Mouse (Mus musculus): ENCODE measurements around the gene Ttll5. TPM values are rescaled to one million over a fixed set of nuclear protein-coding genes. Genes with fewer than 3 reads are reported as not detected.
A peak's percentile ranks its signal among the peaks of the same experiment; 100 is the strongest.

Ttll5 gene
- polyA plus RNA-seq, 1 experiment from 2014 or later = 13.6 TPM

DNA sequence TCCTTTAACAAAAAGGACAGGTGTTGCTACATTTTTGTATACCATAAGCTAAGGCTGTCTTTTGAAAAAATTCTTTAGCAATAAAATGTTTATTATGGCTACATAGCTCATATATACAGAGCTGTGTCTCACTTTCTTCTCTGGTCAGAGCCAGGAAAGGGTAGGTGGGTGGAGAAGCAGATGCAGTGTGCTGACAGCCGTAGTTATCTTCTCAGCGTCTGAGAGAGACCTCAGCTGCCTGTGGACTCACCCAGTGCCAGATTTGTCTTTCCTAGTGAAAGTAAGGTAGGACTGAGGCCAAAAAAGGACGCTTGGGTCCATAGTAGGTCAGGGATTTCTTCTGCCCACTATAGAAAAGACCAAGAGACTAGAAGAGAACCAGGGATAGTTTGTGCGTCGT, 127.9 kb downstream of the Ttll5 start:
- no peak overlapping the region for H3K4me3 ChIP-seq
- H3K36me3 ChIP-seq = peaks cover 22% of the 10 kb centered on the region
- H3K27me3 ChIP-seq (replicated peaks) = no peaks in the 10 kb centered on the region
- H3K9ac ChIP-seq = no peak overlapping the region
- 0 out of 2 replicates have a peak, but pooled peaks cover 3% of the 10 kb centered on the region for H3K4me1 ChIP-seq (replicated peaks)
- 75% methylated on average over 5 of the region's 5 CpGs for WGBS
- ATAC-seq (ENCODE audit: insufficient number of reproducible peaks, low FRiP score) = no peak
- H3K27ac ChIP-seq (ENCODE audit: poor library complexity, severe bottlenecking) = no peak overlapping the region
- 0 out of 2 replicates have a peak, but pooled peaks cover 2% of the 10 kb centered on the region for H3K9me3 ChIP-seq (replicated peaks)
- H3K4me2 ChIP-seq = no peak overlapping the region

DNA sequence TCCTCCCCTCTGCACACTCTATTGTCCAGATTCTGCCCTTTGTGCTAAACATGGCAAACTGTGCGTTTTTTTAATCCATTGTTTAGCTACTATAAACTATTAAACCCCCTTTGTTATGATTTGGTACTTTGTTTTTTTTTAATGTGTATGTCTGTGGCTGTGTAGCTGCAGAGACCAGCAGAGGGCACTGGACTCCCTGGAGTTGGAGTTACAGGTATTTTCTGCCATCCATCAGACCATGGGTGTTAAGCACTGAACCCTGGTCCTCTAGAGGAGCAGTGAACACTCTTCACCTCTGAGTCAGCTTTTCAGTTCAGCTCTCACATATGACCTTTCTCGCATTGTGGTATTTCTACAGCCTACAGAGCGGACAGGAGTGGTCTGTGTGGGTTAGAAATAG, 129.7 kb downstream of the Ttll5 start:
- Histone ChIP-seq H3K27me3 (replicated peaks) (no peaks in the 10 kb centered on the region), H3K9ac (no peak overlapping the region), H3K4me3 (no peak overlapping the region), H3K36me3 (peaks cover 18% of the 10 kb centered on the region), H3K27ac (ENCODE audit: poor library complexity, severe bottlenecking) (no peak overlapping the region), H3K4me1 (replicated peaks) (peaks cover 14% of the 10 kb centered on the region), H3K4me2 (no peak overlapping the region), H3K9me3 (replicated peaks) (0 out of 2 replicates have a peak, but pooled peaks cover 2% of the 10 kb centered on the region)
- no peak for ATAC-seq (ENCODE audit: insufficient number of reproducible peaks, low FRiP score)
- 85% methylated on average over 3 of the region's 3 CpGs for WGBS

DNA sequence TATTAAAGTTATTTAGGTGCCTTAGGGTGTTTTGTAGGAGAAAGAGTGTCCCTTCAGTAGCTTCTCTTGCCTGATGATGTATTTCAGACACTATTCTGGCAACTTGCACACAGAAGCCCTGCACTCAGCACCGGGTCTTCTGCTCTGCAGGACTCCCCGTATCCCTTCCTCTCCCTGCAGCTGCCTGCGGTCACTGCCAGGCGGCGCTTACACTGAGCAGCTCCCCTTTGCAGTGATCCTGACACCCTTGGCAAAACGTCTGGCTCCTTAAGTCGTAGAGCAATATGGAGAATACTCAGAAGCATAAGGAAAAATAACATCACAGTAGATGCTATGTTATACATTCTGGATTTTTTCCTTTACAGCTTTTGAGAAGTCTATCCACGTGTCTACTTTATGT, 130.6 kb downstream of the Ttll5 start:
- Histone ChIP-seq H3K4me3 (no peak overlapping the region), H3K4me1 (replicated peaks) (peaks cover 18% of the 10 kb centered on the region), H3K27me3 (replicated peaks) (no peaks in the 10 kb centered on the region), H3K36me3 (peaks cover 15% of the 10 kb centered on the region), H3K9ac (no peak overlapping the region), H3K4me2 (no peak overlapping the region), H3K9me3 (replicated peaks) (0 out of 2 replicates have a peak, but pooled peaks cover 2% of the 10 kb centered on the region), H3K27ac (ENCODE audit: poor library complexity, severe bottlenecking) (no peak overlapping the region)
- WGBS = 62% methylated on average over 8 of the region's 8 CpGs
- no peak for ATAC-seq (ENCODE audit: insufficient number of reproducible peaks, low FRiP score)

DNA sequence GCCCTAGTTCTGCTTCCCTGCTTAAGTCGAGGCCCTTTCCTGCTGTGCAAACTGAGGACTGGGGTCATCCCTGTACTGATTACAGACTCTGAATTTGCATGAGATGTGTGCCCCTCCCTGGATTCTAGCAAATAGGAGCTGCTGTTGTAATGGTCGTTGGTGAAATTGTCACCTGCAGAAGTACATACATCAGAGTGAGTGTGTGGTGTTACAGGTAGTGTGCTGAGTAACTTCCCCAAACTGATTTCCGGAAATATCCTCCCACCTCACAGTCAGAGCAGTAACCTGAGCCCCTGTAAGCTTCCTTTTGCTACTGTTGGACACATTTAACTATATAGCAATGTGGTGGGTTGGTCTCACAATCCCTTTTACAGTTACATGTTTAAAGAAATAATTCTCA, 131.2 kb downstream of the Ttll5 start:
- H3K9ac ChIP-seq = no peak overlapping the region
- 62% methylated on average over 3 of the region's 3 CpGs for WGBS
- no peak overlapping the region for H3K27ac ChIP-seq (ENCODE audit: poor library complexity, severe bottlenecking)
- peaks cover 22% of the 10 kb centered on the region for H3K4me1 ChIP-seq (replicated peaks)
- 0 out of 2 replicates have a peak, but pooled peaks cover 2% of the 10 kb centered on the region for H3K9me3 ChIP-seq (replicated peaks)
- H3K4me2 ChIP-seq = no peak overlapping the region
- H3K27me3 ChIP-seq (replicated peaks) = no peaks in the 10 kb centered on the region
- peaks cover 15% of the 10 kb centered on the region for H3K36me3 ChIP-seq
- H3K4me3 ChIP-seq = no peak overlapping the region
- no peak for ATAC-seq (ENCODE audit: insufficient number of reproducible peaks, low FRiP score)

DNA sequence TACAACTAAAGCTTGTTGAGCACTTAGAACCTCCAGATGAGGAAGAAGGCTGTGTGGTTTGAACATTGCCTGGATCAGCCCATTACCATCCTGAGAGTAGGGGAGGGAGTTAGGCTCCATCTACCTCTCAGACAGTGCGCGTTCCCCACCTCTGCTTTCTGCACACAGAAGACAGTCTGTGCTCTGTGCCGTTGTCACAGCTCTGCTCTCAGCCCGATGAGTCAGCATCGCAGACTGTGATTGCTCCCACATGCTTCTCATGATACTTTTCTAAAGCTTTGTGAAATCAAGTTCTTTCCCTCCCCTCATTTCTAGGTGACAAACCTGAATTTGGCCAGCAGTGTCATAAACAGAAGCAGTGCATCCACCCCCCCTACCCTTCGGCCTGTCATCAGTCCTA, 131.8 kb downstream of the Ttll5 start:
- 71% methylated on average over 6 of the region's 6 CpGs for whole genome bisulfite sequencing

DNA sequence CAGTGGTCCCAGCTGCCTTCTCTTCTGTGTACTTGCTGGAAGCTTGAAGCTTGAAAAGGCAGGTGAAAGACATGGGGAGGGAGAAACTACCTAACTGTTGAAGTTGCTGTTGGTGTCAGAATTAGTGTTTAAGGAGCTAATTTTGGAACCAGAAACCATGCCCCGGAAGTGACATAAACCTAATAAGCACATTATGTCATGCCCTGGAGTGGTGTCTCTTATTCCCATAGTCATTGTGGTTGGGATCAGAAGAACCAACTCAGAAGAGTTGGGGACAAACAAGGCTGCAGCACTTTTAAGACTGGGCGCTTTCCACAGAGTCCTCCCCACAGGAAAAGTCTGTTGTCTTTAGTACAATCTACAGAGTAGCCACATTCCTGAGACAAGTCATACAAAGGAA, 134.0 kb downstream of the Ttll5 start:
- H3K9me3 ChIP-seq (replicated peaks) = no peaks in the 10 kb centered on the region
- 60% methylated on average over 2 of the region's 2 CpGs for WGBS
- peaks cover 35% of the 10 kb centered on the region for H3K4me1 ChIP-seq (replicated peaks)
- H3K27ac ChIP-seq (ENCODE audit: poor library complexity, severe bottlenecking) = no peak overlapping the region
- no peak overlapping the region for H3K9ac ChIP-seq
- no peak overlapping the region for H3K4me3 ChIP-seq
- peaks cover 8% of the 10 kb centered on the region for H3K36me3 ChIP-seq
- no peak for ATAC-seq (ENCODE audit: insufficient number of reproducible peaks, low FRiP score)
- no peaks in the 10 kb centered on the region for H3K27me3 ChIP-seq (replicated peaks)
- no peak overlapping the region for H3K4me2 ChIP-seq

More for the DNA sequence above, 131.8 kb downstream of the Ttll5 start:
- Histone ChIP-seq H3K9ac (no peak overlapping the region; the same call in 1 of the 2 replicates), H3K36me3 (peaks cover 15% of the 10 kb centered on the region), H3K9me3 (replicated peaks) (0 out of 2 replicates have a peak, but pooled peaks cover 2% of the 10 kb centered on the region), H3K27me3 (replicated peaks) (no peaks in the 10 kb centered on the region), H3K4me1 (replicated peaks) (peaks cover 26% of the 10 kb centered on the region), H3K27ac (ENCODE audit: poor library complexity, severe bottlenecking) (no peak overlapping the region), H3K4me3 (no peak overlapping the region), H3K4me2 (no peak overlapping the region)
- ATAC-seq (ENCODE audit: insufficient number of reproducible peaks, low FRiP score) = no peak

DNA sequence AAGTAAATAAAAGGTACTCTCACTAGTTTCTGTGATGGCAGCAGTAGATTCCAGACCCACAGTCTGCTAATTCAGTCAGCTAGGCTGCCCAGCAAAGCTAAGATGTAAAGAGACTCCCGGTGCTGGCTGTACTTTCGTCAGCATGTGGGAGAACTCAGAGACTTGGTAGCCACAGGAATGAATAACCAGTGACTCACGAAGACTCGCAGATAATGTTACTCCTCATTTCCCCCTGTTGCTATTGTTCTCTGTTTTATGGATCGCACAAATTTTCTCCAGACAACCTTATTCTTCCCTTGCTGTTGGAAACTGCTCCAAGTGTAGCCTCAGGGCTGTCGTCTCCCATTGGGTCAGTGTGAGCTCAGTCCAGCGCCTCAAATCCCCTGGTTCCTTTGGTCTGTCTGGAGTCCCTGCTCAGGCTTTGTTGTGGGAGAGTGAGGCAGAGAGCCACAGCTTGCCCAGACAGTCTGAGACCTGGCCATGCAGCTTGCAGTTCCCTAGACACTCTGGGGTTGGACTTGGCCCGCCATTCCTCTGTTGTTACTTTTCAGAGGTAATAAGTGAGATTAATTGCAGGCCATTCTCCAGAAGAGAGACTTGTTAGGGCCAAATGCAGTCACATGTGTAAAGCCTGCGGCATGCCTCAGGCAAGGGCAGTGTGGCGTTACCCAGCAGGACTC, 135.5 kb downstream of the Ttll5 start:
- Histone ChIP-seq H3K4me3 (no peak overlapping the region), H3K27ac (ENCODE audit: poor library complexity, severe bottlenecking) (0 out of 2 replicates have a peak overlapping the region, but pooled peaks have one; percentile 25), H3K9ac (no peak overlapping the region), H3K9me3 (replicated peaks) (no peaks in the 10 kb centered on the region), H3K36me3 (peaks cover 5% of the 10 kb centered on the region), H3K4me2 (no peak overlapping the region), H3K4me1 (replicated peaks) (peaks cover 40% of the 10 kb centered on the region), H3K27me3 (replicated peaks) (no peaks in the 10 kb centered on the region)
- no peak for ATAC-seq (ENCODE audit: insufficient number of reproducible peaks, low FRiP score)
- 61% methylated on average over 10 of the region's 10 CpGs for WGBS

DNA sequence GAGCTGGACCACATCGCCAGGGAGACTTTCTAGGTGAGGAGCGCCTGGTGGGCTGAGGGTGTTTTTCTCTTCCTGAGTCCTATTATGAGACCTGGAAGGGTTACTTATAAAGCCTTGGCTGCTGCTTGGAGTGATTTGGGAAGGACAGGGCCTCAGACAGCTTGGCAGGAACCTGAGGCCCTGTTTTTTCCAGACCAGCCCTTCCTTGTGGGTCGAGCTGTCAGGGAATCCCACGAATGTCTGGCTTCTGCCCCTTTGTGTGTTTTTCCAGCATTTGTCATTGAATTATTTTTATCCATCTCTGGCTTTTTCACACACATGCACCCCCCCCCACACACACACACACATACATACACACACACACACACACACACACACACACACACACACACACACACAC, 136.2 kb downstream of the Ttll5 start:
- Histone ChIP-seq H3K4me1 (replicated peaks) (peaks cover 40% of the 10 kb centered on the region), H3K9me3 (replicated peaks) (no peaks in the 10 kb centered on the region), H3K9ac (no peak overlapping the region), H3K4me3 (no peak overlapping the region), H3K4me2 (no peak overlapping the region), H3K36me3 (peaks cover 5% of the 10 kb centered on the region), H3K27ac (ENCODE audit: poor library complexity, severe bottlenecking) (no peak overlapping the region), H3K27me3 (replicated peaks) (no peaks in the 10 kb centered on the region)
- WGBS = 71% methylated on average over 4 of the region's 4 CpGs
- no peak for ATAC-seq (ENCODE audit: insufficient number of reproducible peaks, low FRiP score)

DNA sequence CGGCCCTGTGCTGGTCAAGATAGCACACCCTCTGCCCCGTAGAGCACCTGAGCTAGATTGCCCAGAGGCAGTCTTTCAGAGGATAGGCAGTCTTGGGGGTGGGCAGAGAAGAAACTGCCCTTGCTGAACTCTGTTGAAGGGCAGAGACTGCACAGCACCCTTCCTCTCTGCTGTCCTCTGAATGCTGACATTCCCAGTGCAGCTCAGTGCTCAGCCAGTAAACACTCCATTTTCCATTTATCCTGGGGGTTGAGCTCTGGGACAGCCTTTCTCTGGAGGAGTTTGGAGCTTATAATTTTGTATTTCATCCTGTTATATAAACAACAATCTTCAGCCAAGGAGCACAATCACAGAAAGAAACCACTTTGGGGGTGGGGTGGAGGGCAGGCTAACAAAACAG, 138.7 kb downstream of the Ttll5 start:
- 13% methylated on average over 2 of the region's 2 CpGs for WGBS
- Histone ChIP-seq H3K4me3 (no peak overlapping the region), H3K9me3 (replicated peaks) (no peaks in the 10 kb centered on the region), H3K27me3 (replicated peaks) (no peaks in the 10 kb centered on the region), H3K27ac (ENCODE audit: poor library complexity, severe bottlenecking) (peak overlapping the region; percentile 48), H3K4me2 (no peak overlapping the region), H3K36me3 (no peaks in the 10 kb centered on the region), H3K9ac (no peak overlapping the region; the same call in 1 of the 2 replicates), H3K4me1 (replicated peaks) (peaks cover 34% of the 10 kb centered on the region)
- 0 out of 2 replicates have a peak, but pooled peaks have one; percentile 47 for ATAC-seq (ENCODE audit: insufficient number of reproducible peaks, low FRiP score)

DNA sequence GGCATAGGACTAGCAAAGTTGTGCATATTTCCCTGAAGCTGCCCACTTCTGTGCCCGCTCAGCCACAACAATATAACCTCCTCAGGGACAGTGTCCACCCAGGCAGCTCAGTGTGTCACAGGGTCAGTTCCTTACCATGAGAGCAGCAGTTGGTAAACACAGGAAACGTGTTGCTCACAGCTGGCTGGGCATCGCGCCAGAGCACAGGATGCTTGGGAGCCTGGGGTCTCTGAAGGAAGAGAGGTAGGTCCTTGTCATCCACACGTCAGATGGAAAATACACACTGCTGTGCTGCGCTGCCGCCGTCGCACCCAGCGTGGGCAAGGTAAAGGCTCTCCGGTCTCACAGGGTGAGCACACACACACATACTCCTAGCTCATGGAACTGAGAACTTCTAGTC, 139.2 kb downstream of the Ttll5 start:
- 68% methylated on average over 11 of the region's 11 CpGs for WGBS
- peak overlapping the region; percentile 48; the same call in 1 of the 2 replicates for H3K27ac ChIP-seq (ENCODE audit: poor library complexity, severe bottlenecking)
- no peak overlapping the region for H3K4me2 ChIP-seq
- ATAC-seq (ENCODE audit: insufficient number of reproducible peaks, low FRiP score) = peak; percentile 79
- H3K4me1 ChIP-seq (replicated peaks) = peaks cover 29% of the 10 kb centered on the region
- no peaks in the 10 kb centered on the region for H3K9me3 ChIP-seq (replicated peaks)
- no peaks in the 10 kb centered on the region for H3K36me3 ChIP-seq
- no peaks in the 10 kb centered on the region for H3K27me3 ChIP-seq (replicated peaks)
- H3K4me3 ChIP-seq = no peak overlapping the region
- no peak overlapping the region for H3K9ac ChIP-seq

DNA sequence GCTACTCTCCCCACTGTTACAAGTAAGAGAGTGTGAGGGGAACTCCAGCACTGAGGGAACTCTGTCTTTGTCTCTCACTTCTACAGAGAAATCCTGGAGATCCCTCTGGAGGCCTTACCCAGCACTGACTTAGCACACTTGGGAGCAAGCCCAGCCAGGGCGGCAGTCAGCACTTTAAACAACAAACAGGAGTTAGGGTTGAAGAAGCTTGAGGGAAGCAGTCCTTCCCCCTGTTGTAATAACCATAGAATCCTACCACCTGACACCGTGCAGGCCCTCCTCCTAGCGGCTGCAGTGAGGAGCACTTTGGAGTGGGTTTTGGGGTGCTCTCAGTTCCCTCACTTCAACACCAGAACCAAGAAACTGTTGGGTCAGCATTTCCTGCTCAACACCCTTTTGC, 140.0 kb downstream of the Ttll5 start:
- ATAC-seq (ENCODE audit: insufficient number of reproducible peaks, low FRiP score) = no peak
- no peak overlapping the region for H3K27ac ChIP-seq (ENCODE audit: poor library complexity, severe bottlenecking)
- no peaks in the 10 kb centered on the region for H3K9me3 ChIP-seq (replicated peaks)
- H3K4me1 ChIP-seq (replicated peaks) = peaks cover 25% of the 10 kb centered on the region
- no peaks in the 10 kb centered on the region for H3K36me3 ChIP-seq
- H3K27me3 ChIP-seq (replicated peaks) = no peaks in the 10 kb centered on the region
- no peak overlapping the region for H3K9ac ChIP-seq
- no peak overlapping the region for H3K4me3 ChIP-seq
- 81% methylated on average over 3 of the region's 3 CpGs for WGBS
- no peak overlapping the region for H3K4me2 ChIP-seq

DNA sequence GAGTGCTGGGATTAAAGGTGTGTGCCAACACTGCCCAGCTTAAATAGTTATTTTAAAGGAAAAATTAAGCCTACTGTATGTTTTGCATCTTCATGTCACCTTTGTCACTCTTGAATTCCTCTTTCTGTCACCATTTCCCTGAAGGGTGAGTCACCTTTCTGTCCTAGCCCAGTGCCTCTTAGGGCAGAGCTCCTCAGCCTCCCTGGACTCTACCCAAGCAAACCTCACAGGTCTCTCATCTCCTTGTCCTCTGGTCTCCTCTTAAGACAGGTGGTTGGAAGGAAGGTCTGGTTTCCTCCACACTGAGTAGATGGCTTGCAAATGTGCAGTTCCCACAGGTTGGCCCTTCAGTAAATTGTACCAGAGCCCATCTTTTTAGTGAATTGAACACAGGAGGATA, 143.4 kb downstream of the Ttll5 start:
- Histone ChIP-seq H3K27me3 (replicated peaks) (no peaks in the 10 kb centered on the region), H3K4me2 (no peak overlapping the region), H3K4me1 (replicated peaks) (peaks cover 25% of the 10 kb centered on the region), H3K9me3 (replicated peaks) (no peaks in the 10 kb centered on the region), H3K27ac (ENCODE audit: poor library complexity, severe bottlenecking) (no peak overlapping the region), H3K36me3 (no peaks in the 10 kb centered on the region), H3K9ac (no peak overlapping the region), H3K4me3 (no peak overlapping the region)
- ATAC-seq (ENCODE audit: insufficient number of reproducible peaks, low FRiP score) = no peak
